Mouse (Mus musculus): ENCODE measurements at regions not wholly inside any gene's neighbourhood (a gene's known extent, or its start where the extent isn't known, plus 50 kb on each side); places are given as distances from the start of the nearest gene placed in this dataset.
"Not testable (repeated sequence)": the region's sequence is repeated elsewhere in the genome, so short reads cannot be mapped to it uniquely, and the experiment has no call there.

- Histone ChIP-seq H3K4me1 (ENCODE audit: control insufficient read depth, insufficient read depth, low read length) (no peaks in the 10 kb centered on the region), H3K27ac (replicated peaks; ENCODE audit: low read depth, low read length) (no peak overlapping the region), H3K9me3 (ENCODE audit: control insufficient read depth, low read length) (no peaks in the 10 kb centered on the region), H3K4me3 (replicated peaks; ENCODE audit: low read length) (no peak overlapping the region), H3K27me3 (ENCODE audit: control insufficient read depth, insufficient read depth, low read length) (no peaks in the 10 kb centered on the region), H3K36me3 (ENCODE audit: control insufficient read depth, insufficient read depth, low read length) (no peaks in the 10 kb centered on the region), H3K9ac (ENCODE audit: low read depth, low read length, severe bottlenecking) (no peak overlapping the region), H3K4me2 (replicated peaks; ENCODE audit: low read depth, low read length, severe bottlenecking) (no peak overlapping the region)
- no peak for TF ChIP-seq POLR2A (IDR thresholded peaks at IDR 0.05; ENCODE audit: borderline replicate concordance, extremely low read depth, insufficient read depth, insufficient read length)
- WGBS: 38% methylated on average over 2 of the region's 2 CpGs
- ATAC-seq (ENCODE audit: low FRiP score, low read depth) (no peak), DNase-seq (ENCODE audit: low spot score) (no peak)
Observed at GRCm38 (mm10) chr17:82909189-82909588, 305.9 kb upstream of the Pkdcc start.

- H3K27me3 ChIP-seq (ENCODE audit: control insufficient read depth, insufficient read depth, low read length); H3K36me3 ChIP-seq (ENCODE audit: control insufficient read depth, insufficient read depth, low read length); H3K9me3 ChIP-seq (ENCODE audit: control insufficient read depth, low read length); H3K27ac ChIP-seq (replicated peaks; ENCODE audit: low read depth, low read length); H3K9ac ChIP-seq (ENCODE audit: low read depth, low read length, severe bottlenecking); DNase-seq (ENCODE audit: low spot score); ATAC-seq (ENCODE audit: low FRiP score, low read depth); H3K4me2 ChIP-seq (replicated peaks; ENCODE audit: low read depth, low read length, severe bottlenecking); H3K4me3 ChIP-seq (replicated peaks; ENCODE audit: low read length); H3K4me1 ChIP-seq (ENCODE audit: control insufficient read depth, insufficient read depth, low read length): not testable (repeated sequence)
- WGBS: 38% methylated on average over 4 of the region's 4 CpGs
Observed at GRCm38 (mm10) chr17:82922986-82923385, 292.1 kb upstream of the Pkdcc start.

- Histone ChIP-seq H3K36me3 (ENCODE audit: control insufficient read depth, insufficient read depth, low read length) (no peaks in the 10 kb centered on the region), H3K27me3 (ENCODE audit: control insufficient read depth, insufficient read depth, low read length) (no peaks in the 10 kb centered on the region), H3K9me3 (ENCODE audit: control insufficient read depth, low read length) (no peaks in the 10 kb centered on the region), H3K27ac (replicated peaks; ENCODE audit: low read depth, low read length) (no peak overlapping the region), H3K4me2 (replicated peaks; ENCODE audit: low read depth, low read length, severe bottlenecking) (no peak overlapping the region), H3K4me3 (replicated peaks; ENCODE audit: low read length) (no peak overlapping the region), H3K9ac (ENCODE audit: low read depth, low read length, severe bottlenecking) (no peak overlapping the region), H3K4me1 (ENCODE audit: control insufficient read depth, insufficient read depth, low read length) (no peaks in the 10 kb centered on the region)
- ATAC-seq (ENCODE audit: low FRiP score, low read depth) (no peak), DNase-seq (ENCODE audit: low spot score) (no peak)
- WGBS: 84% methylated on average over 2 of the region's 2 CpGs
- no peak for TF ChIP-seq POLR2A (IDR thresholded peaks at IDR 0.05; ENCODE audit: borderline replicate concordance, extremely low read depth, insufficient read depth, insufficient read length)
Observed at GRCm38 (mm10) chr17:82925751-82926150, 289.3 kb upstream of the Pkdcc start.

GRCm38 (mm10) chr17:82927681-82928080 lies 287.4 kb upstream of the Pkdcc start:
- 69% methylated on average over 3 of the region's 3 CpGs for WGBS
- H3K27ac ChIP-seq (replicated peaks; ENCODE audit: low read depth, low read length): no peak overlapping the region
- H3K27me3 ChIP-seq (ENCODE audit: control insufficient read depth, insufficient read depth, low read length): no peaks in the 10 kb centered on the region
- H3K4me2 ChIP-seq (replicated peaks; ENCODE audit: low read depth, low read length, severe bottlenecking): no peak overlapping the region
- H3K9me3 ChIP-seq (ENCODE audit: control insufficient read depth, low read length): no peaks in the 10 kb centered on the region
- H3K4me1 ChIP-seq (ENCODE audit: control insufficient read depth, insufficient read depth, low read length): no peaks in the 10 kb centered on the region
- H3K9ac ChIP-seq (ENCODE audit: low read depth, low read length, severe bottlenecking): no peak overlapping the region
- no peak overlapping the region for H3K4me3 ChIP-seq (replicated peaks; ENCODE audit: low read length)
- no peak for ATAC-seq (ENCODE audit: low FRiP score, low read depth)
- no peak for DNase-seq (ENCODE audit: low spot score)
- no peaks in the 10 kb centered on the region for H3K36me3 ChIP-seq (ENCODE audit: control insufficient read depth, insufficient read depth, low read length)
- TF ChIP-seq POLR2A (IDR thresholded peaks at IDR 0.05; ENCODE audit: borderline replicate concordance, extremely low read depth, insufficient read depth, insufficient read length): no peak

GRCm38 (mm10) chr17:82929511-82929910 lies 285.6 kb upstream of the Pkdcc start:
- no peak overlapping the region for H3K27ac ChIP-seq (replicated peaks; ENCODE audit: low read depth, low read length)
- no peak overlapping the region for H3K4me3 ChIP-seq (replicated peaks; ENCODE audit: low read length)
- no peaks in the 10 kb centered on the region for H3K36me3 ChIP-seq (ENCODE audit: control insufficient read depth, insufficient read depth, low read length)
- H3K4me2 ChIP-seq (replicated peaks; ENCODE audit: low read depth, low read length, severe bottlenecking): no peak overlapping the region
- ATAC-seq (ENCODE audit: low FRiP score, low read depth) (no peak), DNase-seq (ENCODE audit: low spot score) (no peak)
- H3K4me1 ChIP-seq (ENCODE audit: control insufficient read depth, insufficient read depth, low read length): no peaks in the 10 kb centered on the region
- no peaks in the 10 kb centered on the region for H3K27me3 ChIP-seq (ENCODE audit: control insufficient read depth, insufficient read depth, low read length)
- no peaks in the 10 kb centered on the region for H3K9me3 ChIP-seq (ENCODE audit: control insufficient read depth, low read length)
- no peak overlapping the region for H3K9ac ChIP-seq (ENCODE audit: low read depth, low read length, severe bottlenecking)
- 69% methylated on average over 3 of the region's 3 CpGs for WGBS
- TF ChIP-seq POLR2A (IDR thresholded peaks at IDR 0.05; ENCODE audit: borderline replicate concordance, extremely low read depth, insufficient read depth, insufficient read length): no peak

- 38% methylated on average over 1 of the region's 1 CpGs for WGBS
- no peaks in the 10 kb centered on the region for H3K36me3 ChIP-seq (ENCODE audit: control insufficient read depth, insufficient read depth, low read length)
Observed at GRCm38 (mm10) chr17:82930738-82931137, 284.4 kb upstream of the Pkdcc start.

More at GRCm38 (mm10) chr17:82930738-82931137, 284.4 kb upstream of the Pkdcc start:
- DNase-seq (ENCODE audit: low spot score): no peak
- Histone ChIP-seq H3K9me3 (ENCODE audit: control insufficient read depth, low read length) (no peaks in the 10 kb centered on the region), H3K4me3 (replicated peaks; ENCODE audit: low read length) (no peak overlapping the region), H3K9ac (ENCODE audit: low read depth, low read length, severe bottlenecking) (no peak overlapping the region), H3K4me2 (replicated peaks; ENCODE audit: low read depth, low read length, severe bottlenecking) (no peak overlapping the region), H3K27me3 (ENCODE audit: control insufficient read depth, insufficient read depth, low read length) (no peaks in the 10 kb centered on the region), H3K4me1 (ENCODE audit: control insufficient read depth, insufficient read depth, low read length) (no peaks in the 10 kb centered on the region), H3K27ac (replicated peaks; ENCODE audit: low read depth, low read length) (no peak overlapping the region)
- TF ChIP-seq POLR2A (IDR thresholded peaks at IDR 0.05; ENCODE audit: borderline replicate concordance, extremely low read depth, insufficient read depth, insufficient read length): no peak
- no peak for ATAC-seq (ENCODE audit: low FRiP score, low read depth)
